Mouse (Mus musculus) intestine, embryonic 14.5 days (tissue): ENCODE results near the gene Adnp. TPM values are rescaled to one million over a fixed set of nuclear protein-coding genes. Genes with fewer than 3 reads are reported as not detected.

ENCODE experiments used
- ATAC-seq: fragments of 200-750 bp; cut with Nextera tagmentation; replicated peaks from 2 replicates; pipeline ENCODE4 v1.8.0; 2017; ENCODE audit warnings: low read depth, moderate number of reproducible peaks, moderate TSS enrichment, moderate library complexity; ENCODE audit not compliant: low FRiP score, low TSS enrichment
- DNase-seq: peaks from one replicate; pipeline ENCODE4 v3.0.0-alpha.2; 2018; ENCODE audit warnings: low spot score
- H3K27ac ChIP-seq: fragments of 300-500 bp; sonication (generic); 2 replicates; pipeline ENCODE4 v1.5.1; 2014; ENCODE audit warnings: low read depth, mild to moderate bottlenecking, control low read depth
- H3K27me3 ChIP-seq: fragments of 300-500 bp; sonication (generic); replicated peaks from 2 replicates; pipeline ENCODE4 v1.6.1; 2014; ENCODE audit warnings: low read length, control low read depth; ENCODE audit not compliant: control insufficient read depth, insufficient read depth
- H3K36me3 ChIP-seq: fragments of 300-500 bp; sonication (generic); 2 replicates; pipeline ENCODE4 v1.6.1; 2014; ENCODE audit warnings: low read length, control low read depth; ENCODE audit not compliant: control insufficient read depth, insufficient read depth
- H3K4me1 ChIP-seq: fragments of 300-500 bp; sonication (generic); replicated peaks from 2 replicates; pipeline ENCODE4 v1.6.1; 2014; ENCODE audit warnings: low read length, control low read depth, mixed read lengths; ENCODE audit not compliant: control insufficient read depth, insufficient read depth
- H3K4me2 ChIP-seq: fragments of 300-500 bp; sonication (generic); 2 replicates; pipeline ENCODE4 v1.6.1; 2014; ENCODE audit warnings: low read length
- H3K4me3 ChIP-seq: fragments of 300-500 bp; sonication (generic); 2 replicates; pipeline ENCODE4 v1.5.1; 2014; ENCODE audit warnings: low read depth, low read length, control low read depth, mixed read lengths
- H3K9ac ChIP-seq: fragments of 300-500 bp; sonication (generic); 2 replicates; pipeline ENCODE4 v1.6.1; 2014; ENCODE audit warnings: mild to moderate bottlenecking, low read length
- H3K9me3 ChIP-seq: fragments of 300-500 bp; sonication (generic); 2 replicates; pipeline ENCODE4 v1.6.1; 2016; ENCODE audit warnings: low read length, control low read depth; ENCODE audit not compliant: control insufficient read depth
- WGBS: fragments of 180-500 bp; shearing (Covaris S2); extraction: QIAGEN DNeasy Blood & Tissue Kit; methylation state at CpG from one replicate; pipeline ENCODE4 v1.1.7; 2014; 5-methylcytosine and 5-hydroxymethylcytosine counted together
- polyA plus RNA-seq: library from polyadenylated mRNA; unstranded; fragments of >200 nt; fragmentation: Nextera tagmentation; extraction: Ambion mirVana; gene quantifications from 2 replicates; pipeline ENCODE4 v1.2.1, GENCODE M21; 2014

The Adnp gene
- polyA plus RNA-seq, 1 experiment from 2014 or later = 3.1 TPM

DNA sequence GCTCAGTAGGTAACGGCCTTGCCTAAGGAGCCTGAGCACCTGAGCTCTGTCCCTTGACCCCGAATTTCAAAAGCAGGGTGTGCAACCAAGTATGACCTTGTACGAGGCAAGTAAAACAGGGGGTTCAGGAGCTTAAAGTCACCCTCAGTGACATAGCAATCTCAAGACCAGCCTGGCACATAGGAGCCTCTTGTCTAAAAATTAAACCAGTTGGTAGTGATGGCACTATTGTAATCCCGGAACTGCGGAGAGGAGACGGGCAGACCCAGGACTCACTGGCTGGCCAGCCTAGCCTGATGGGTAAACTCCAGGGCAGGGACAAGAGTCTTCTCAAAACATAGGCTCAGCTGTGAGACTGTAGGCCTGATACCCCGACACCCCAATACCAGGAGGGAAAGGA lies 51.2 kb downstream of the Adnp start:
- H3K4me3 ChIP-seq = no peak overlapping the region
- no peak overlapping the region for H3K9ac ChIP-seq
- H3K27me3 ChIP-seq = no peaks in the 10 kb centered on the region
- H3K9me3 ChIP-seq = no peaks in the 10 kb centered on the region
- H3K36me3 ChIP-seq = no peaks in the 10 kb centered on the region
- no peak for DNase-seq
- WGBS = 95% methylated on average over 7 of the region's 7 CpGs
- no peak overlapping the region for H3K4me2 ChIP-seq
- ATAC-seq = no peak
- no peak overlapping the region for H3K27ac ChIP-seq
- H3K4me1 ChIP-seq = peaks cover 21% of the 10 kb centered on the region

DNA sequence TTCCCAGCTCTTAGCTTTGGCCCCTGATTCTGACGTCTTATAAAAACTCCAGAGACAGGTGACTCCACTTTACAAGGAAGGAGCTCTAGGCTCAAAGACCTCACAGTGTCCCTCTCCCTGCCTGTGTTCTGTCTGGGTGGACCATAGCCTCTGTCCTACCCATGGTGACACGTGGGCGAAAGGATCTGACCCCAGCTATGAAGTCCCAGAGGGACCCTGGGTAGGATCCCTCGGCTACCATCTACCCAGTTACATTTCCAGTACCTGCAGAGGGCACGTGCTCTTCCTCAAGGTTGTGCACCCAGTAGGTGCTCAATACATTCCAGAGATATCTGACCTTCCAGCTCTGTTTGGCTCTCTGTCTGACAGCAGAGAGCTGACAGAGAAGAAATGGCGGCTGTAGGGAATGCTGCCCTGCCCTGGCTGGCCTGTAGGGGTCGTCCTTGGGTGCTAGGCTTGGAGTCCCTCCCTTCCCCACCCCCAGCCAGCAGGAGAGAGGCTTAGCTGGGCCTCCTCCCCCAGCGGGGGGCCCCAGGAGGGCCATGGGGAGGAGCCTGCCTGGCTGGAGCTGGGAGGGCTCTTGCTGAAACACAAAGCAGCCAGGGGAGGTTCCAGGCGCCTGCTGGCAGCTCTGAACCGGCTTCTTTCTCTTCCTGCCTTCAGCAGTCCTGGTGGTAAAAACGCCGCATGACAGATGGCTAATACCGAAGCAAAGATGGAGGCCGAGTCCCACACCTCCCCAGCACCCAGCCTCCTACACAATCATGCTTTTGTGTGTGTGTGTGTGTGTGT lies 52.6 kb downstream of the Adnp start:
- peak overlapping the region; percentile 45 for H3K4me2 ChIP-seq
- H3K4me3 ChIP-seq = peak overlapping the region; percentile 11; the same call in 1 of the 2 replicates
- H3K27me3 ChIP-seq = no peaks in the 10 kb centered on the region
- H3K36me3 ChIP-seq = no peaks in the 10 kb centered on the region
- H3K9ac ChIP-seq = no peak overlapping the region
- H3K9me3 ChIP-seq = no peaks in the 10 kb centered on the region
- peak overlapping the region; percentile 71 for H3K27ac ChIP-seq
- DNase-seq = peak; percentile 97
- peaks cover 14% of the 10 kb centered on the region for H3K4me1 ChIP-seq
- peak; percentile 92 for ATAC-seq
- 20% methylated on average over 14 of the region's 14 CpGs for whole genome bisulfite sequencing

DNA sequence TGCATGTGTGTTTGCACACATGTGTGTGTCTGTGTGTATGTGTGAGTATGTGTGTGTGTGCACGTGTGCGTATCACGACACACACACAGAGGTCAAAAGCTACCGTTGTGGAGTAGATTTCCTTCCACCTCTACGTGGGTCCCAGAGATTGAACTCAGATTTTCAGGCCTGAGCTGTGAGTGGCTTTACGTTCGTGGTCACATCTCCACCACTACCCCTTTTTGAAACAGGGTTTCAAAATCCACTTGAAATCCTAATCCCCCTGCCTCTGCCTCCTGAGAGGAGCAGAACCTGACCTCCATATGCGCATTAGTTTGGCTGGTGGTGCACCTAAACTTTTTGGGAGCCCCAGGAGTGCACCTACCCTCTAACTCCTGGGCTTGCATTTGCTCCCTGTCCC lies 57.7 kb downstream of the Adnp start:
- no peak for DNase-seq
- Histone ChIP-seq H3K36me3 (no peaks in the 10 kb centered on the region), H3K4me1 (peaks cover 5% of the 10 kb centered on the region), H3K27me3 (no peaks in the 10 kb centered on the region), H3K4me3 (no peak overlapping the region), H3K9ac (no peak overlapping the region), H3K9me3 (no peaks in the 10 kb centered on the region), H3K27ac (no peak overlapping the region), H3K4me2 (no peak overlapping the region)
- ATAC-seq = no peak
- WGBS = 87% methylated on average over 8 of the region's 8 CpGs

DNA sequence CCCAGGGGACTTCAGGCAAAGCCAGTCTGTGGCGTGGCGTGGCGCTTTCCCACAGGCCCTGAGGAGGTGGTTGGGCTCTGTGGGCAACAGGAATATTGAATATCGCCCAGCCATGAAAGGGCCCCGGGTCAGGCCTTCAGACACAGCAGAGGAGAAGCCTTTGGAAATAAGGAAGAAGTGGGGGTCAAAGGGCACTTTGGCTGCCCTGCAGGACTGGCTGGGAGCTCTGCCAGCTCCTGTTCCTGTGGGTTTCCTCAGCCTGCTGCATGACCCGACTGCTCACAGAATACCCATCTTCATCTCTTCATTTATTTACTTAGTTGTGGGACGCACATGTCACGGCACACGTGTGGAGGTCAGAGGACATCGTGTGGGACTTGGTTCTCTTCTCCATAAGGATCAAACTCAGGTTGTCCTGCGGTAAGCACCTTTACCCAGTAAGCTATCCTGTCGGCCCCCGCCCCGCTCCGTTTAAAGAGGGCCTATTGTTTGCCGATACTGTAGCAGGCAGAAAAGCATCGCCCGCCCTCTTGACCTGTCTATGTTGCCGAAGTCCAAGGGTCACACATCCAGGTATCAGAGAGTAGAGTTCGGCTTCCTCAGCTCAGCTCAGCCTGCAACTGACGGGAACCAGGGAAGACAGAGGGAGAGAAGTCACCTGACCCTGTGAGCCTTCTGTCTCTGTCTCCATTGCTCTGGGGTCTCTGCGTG lies 59.0 kb downstream of the Adnp start:
- no peak for DNase-seq
- peak; percentile 37; the same call in 1 of the 2 replicates for ATAC-seq
- Histone ChIP-seq H3K36me3 (no peaks in the 10 kb centered on the region), H3K4me3 (no peak overlapping the region), H3K4me1 (no peaks in the 10 kb centered on the region), H3K9me3 (no peaks in the 10 kb centered on the region), H3K4me2 (no peak overlapping the region), H3K27me3 (no peaks in the 10 kb centered on the region), H3K9ac (no peak overlapping the region), H3K27ac (no peak overlapping the region)
- 60% methylated on average over 22 of the region's 22 CpGs for WGBS

DNA sequence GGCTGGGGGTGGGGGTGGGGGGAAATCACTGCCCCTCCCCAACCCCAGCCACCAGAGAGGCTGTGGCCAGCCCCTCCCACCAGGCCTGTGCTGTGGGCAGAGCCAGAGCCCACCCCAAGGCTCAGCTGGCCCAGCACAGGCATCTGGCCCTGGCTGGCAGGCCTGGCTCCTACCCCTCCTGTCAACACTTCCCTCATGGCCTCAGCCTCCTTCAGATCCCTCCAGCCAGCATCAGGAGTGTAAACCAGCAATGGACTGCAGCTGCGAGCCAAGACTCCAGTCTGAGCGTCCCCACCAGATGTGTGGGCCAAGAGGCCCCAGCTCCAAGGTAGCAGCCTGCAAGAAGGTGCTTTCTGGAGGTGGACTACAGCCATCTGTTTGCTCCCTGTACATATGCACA lies 61.5 kb downstream of the Adnp start:
- H3K4me1 ChIP-seq = no peaks in the 10 kb centered on the region
- H3K27me3 ChIP-seq = no peaks in the 10 kb centered on the region
- ATAC-seq (no peak), DNase-seq (no peak)
- no peak overlapping the region for H3K4me2 ChIP-seq
- no peaks in the 10 kb centered on the region for H3K9me3 ChIP-seq
- H3K9ac ChIP-seq = no peak overlapping the region
- 29% methylated on average over 2 of the region's 2 CpGs for WGBS
- no peak overlapping the region for H3K27ac ChIP-seq
- H3K4me3 ChIP-seq = no peak overlapping the region
- H3K36me3 ChIP-seq = no peaks in the 10 kb centered on the region

DNA sequence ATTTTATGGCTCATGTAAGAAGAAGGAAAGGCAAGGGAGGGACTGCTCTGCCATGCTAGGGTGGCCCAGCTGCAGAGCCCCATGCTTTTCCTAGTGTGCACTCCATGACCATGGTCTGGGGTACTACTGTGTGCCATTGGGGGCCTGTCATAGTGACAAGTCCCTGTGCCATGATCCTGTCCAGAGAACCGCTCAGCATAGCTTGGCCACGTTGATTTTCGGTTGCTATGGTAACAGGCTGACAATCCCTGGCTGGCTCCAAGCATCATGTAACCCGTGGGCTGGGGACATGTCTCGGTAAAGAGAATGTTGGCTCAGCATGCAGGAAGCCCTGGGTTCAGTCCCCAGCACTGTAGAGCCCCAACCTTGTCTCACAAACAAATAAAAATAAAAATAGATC lies 63.1 kb downstream of the Adnp start:
- ATAC-seq = no peak
- H3K9me3 ChIP-seq = no peaks in the 10 kb centered on the region
- WGBS = 40% methylated on average over 5 of the region's 5 CpGs

DNA sequence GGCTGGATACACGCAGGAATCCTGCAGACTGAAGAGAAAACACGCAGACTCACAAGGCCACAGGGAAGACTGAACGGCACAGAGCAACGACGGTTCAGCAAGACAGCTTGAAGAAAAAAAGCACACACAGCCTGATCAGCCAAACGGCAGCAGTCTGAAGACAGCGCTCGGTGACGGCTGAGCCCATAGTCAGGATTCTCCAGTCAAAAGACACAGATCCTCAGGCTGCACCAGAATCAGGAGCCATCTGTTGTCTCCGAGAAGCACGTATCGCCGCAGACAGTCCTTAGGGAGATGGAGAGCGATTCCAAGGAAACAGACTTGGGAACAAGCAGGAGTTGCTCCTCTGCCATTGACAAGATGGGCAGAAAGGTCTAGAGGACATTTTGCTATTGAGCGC lies 69.8 kb downstream of the Adnp start:
- no peaks in the 10 kb centered on the region for H3K27me3 ChIP-seq
- no peak for DNase-seq
- H3K36me3 ChIP-seq = no peaks in the 10 kb centered on the region
- H3K4me3 ChIP-seq = no peak overlapping the region
- no peak overlapping the region for H3K4me2 ChIP-seq
- H3K9ac ChIP-seq = no peak overlapping the region
- no peaks in the 10 kb centered on the region for H3K4me1 ChIP-seq
- H3K27ac ChIP-seq = no peak overlapping the region
- ATAC-seq = no peak
- WGBS = 81% methylated on average over 15 of the region's 15 CpGs
- H3K9me3 ChIP-seq = no peaks in the 10 kb centered on the region

More for the DNA sequence above, 63.1 kb downstream of the Adnp start:
- H3K4me3 ChIP-seq = no peak overlapping the region
- no peak overlapping the region for H3K9ac ChIP-seq
- DNase-seq = no peak
- H3K36me3 ChIP-seq = no peaks in the 10 kb centered on the region
- H3K4me1 ChIP-seq = no peaks in the 10 kb centered on the region
- H3K4me2 ChIP-seq = no peak overlapping the region
- H3K27ac ChIP-seq = no peak overlapping the region
- H3K27me3 ChIP-seq = no peaks in the 10 kb centered on the region
